Mouse (Mus musculus) kidney, postnatal 14 days (tissue): ENCODE measurements at regions not wholly inside any gene's neighbourhood (a gene's known extent, or its start where the extent isn't known, plus 50 kb on each side); places are given as distances from the start of the nearest gene placed in this dataset.

Experiments
- DNase-seq: peaks from one replicate; pipeline ENCODE4 v3.0.0; 2022; ENCODE audit warnings: mixed read lengths

DNA sequence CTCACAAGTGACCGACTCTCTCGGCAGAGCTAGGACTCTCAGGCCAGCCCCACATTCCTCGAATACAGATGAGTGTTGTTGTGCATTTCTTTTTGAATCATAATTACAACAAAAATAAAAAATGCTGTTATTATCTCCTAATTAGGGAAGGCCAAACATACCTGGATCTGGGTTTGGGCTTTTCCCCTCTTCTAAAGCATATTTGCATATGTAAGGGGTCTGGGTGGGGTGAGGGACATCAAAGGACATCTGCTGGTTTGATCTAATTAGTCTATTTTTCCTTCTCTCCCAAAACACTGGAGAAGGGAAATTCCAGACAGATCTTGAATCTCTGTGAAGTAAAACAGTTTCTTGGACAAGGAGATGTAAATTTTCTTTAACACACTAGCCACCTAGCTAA is 85.3 kb downstream of the Tfap2a start:
- no peak for DNase-seq

DNA sequence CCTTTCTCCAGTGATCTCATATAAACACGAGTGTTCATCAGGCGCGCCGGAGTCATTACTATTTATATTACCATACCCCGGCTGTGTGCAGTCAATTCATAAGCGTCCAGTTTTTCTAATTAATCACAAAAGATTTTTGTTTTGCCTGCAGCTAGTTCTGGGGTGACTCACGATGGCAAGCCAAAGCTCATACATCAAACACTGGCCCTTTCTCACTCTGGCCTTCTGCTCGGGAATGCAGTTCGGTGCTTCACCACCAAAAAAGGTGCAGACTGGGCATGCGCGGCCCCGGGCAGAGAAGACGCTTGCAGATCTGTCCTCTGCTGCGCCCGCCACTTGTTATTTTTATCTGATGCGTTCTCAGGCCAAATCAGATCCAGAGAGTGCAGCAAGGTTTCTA is 87.1 kb downstream of the Tfap2a start:
- peak; percentile 56 for DNase-seq

DNA sequence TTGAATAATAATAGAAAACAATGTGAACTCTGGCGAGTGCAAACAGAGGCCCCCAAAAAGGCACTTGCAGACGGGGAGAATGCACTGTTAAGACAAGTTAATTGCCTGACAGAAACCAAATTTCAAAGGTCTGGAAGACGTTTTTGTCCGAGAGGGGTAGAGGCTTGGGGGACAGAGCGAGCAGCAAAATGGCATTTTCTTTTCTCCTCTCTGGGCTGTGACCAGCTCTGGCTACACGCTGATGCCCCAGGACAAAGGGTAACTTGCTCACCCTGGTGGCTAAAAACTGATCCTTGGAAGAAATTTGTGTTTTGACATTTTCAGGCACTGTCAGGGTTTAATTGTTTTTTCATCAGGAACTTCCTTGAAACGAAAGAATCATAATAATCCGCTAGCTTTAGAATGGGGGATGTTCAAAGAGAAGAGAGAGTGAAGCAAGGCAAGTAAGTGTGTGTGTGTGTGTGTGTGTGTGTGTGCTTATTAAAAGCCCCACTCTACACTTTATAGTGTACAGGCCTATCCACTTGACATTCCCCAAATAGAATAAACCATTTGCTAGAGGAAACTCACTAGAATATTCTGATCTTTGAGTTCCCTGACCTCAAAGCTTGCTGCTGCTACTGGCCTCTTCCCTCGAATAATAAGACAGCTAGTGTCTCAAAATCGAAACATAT is 88.0 kb downstream of the Tfap2a start:
- DNase-seq = no peak

DNA sequence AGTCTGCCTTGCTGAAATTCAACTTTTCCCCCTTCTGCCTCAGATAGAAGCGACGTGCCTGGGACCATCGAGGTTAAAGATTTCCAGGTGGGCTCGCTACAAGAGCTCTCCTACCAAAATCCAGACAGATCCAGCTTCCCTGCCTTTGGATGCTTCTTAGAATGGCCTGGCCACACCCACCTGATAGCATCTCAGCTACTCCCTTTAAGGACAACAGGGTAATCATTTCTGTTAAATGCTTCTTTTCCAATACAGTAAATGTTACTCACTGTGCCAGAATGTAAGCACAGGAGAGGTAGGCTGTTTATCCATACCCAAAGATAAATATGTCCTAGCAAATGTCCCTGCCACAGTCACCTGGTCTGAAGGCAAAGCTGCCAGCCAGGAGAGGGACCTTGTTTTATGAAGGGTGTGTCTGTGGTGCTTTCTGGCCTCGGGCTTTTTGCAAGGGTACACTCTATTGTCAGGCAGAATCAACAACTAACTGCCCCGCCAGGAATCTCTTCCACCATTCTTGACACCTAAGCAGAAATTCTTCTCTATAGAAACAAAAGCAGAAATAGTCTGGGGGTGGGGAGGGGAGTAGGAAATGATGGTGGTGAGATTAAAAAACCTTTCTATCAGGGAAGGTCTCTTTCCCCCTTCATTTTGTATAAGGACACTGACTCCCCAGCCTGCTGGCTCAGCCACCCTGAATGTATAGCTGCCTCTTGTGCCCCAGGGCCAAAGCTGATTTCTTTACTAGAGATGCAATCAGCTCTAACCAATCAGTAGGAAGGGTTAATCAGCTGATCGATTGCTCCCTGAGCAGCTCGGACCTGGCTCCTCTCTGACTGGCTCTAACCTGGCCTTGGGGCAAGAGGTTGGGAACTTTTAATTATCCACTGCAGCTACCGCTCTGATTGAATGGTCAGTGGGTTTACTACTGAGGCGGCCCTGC is 88.8 kb downstream of the Tfap2a start:
- no peak for DNase-seq

DNA sequence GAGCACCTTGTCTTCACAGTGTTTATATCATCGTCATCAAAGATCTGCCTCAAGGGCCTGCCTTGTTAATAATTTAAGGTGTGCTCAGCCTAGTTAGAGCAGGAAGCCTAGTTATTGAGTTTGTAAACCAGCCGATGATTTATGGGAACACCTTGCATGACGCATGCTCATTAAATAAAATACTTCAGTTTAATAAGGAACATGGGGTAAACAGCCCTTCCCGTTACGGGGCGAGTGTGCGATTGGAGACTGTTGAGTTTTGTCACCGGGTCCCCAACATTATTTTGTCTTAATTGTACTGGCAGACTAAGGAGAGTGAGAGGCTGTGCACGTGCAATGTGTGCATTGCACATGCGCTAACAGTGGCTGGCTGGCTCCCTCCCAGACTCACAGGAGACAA is 92.0 kb downstream of the Tfap2a start:
- no peak for DNase-seq

DNA sequence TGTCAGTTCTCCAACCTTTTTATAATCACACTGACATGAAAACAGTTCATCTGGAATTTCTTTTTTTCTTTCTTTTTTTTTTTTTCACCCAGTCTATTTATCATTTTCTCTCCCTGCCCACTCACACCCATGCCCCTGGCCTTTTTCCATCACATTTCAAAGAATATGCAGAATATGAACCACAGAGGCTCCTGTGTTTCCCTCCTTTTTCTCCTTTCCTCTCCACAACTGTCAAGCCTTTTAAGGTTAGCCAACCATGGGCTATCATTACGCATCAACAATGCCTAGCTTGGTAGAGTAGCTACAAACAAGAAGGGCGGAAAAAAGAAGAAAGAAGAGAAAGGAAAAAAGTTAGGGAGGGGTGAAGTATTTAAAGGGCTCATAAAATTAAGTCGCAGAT is 92.5 kb downstream of the Tfap2a start:
- DNase-seq = no peak

DNA sequence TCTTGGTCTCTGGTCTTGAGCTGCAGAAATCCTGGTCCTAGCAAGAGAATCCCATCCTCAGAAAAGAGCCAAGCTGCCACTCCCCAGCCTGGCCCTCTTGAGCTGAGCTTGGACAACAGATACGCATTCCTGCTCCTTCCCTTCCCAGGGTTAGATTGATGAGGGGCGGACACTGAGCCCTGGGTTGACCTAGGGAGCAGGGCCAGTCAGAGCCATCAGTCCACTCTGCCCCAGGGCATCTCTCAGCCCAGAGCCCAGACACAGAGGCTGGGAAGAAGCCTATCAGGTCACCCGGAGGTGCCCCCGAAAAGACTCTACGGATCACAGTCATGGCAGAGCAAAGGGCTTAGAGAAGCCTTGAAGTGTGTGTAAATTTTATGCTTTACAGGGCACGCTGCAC is 95.2 kb downstream of the Tfap2a start:
- DNase-seq = no peak

DNA sequence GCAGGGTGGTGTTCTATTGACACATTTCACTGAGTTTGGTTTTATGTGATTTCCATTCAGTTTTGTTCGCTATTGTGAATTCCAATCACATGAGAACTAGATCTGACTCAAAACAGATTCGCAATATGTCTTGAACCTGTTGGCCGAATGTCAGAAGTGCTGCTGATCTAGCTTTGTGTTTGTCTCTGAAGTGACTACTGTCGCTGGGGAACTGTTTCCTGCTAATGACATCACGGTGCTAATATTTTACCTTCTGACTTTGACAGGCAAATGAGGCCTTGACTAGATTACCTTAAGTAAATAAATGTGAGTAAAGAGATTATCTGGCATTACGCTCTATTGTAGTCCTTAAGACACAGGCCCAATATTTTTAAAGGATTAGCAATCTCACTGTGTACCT is 100.9 kb downstream of the Tfap2a start:
- no peak for DNase-seq

DNA sequence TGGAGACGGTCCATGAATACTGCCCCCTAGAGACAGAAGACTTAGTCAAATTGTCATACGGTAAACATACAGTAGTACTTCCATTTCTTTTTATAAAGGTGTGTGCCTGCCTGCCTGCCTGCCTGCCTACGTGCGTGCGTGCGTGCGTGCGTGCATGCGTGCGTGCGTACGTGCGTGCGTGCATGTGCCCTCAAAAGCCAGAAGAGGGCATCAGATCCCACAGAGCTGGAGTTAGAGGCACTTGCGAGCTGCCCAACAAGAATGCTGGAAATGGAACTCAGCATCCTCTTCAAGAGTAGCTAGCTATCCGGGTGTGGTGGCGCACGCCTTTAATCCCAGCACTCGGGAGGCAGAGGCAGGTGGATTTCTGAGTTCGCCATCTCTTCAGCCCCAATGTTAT is 120.3 kb downstream of the Tfap2a start:
- no peak for DNase-seq

DNA sequence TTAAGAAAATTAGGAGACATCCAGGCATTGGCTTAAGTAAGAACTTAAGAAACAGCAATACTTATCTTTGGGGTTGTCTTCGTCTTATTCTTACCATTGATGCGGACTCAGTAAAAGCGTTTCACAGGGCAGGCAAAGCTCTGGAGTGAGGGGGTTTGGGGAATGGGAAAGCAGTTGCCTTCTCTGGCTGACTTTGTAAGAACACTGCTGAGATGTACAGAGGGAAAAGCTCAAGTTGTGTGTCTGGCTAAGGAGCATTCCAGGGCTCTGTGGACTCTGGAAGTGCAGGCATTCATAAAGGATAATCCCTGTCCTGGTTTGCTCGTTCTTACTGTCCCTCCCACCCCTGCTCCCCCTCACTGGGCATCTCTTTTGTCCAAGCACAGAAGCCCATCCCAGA is 129.7 kb downstream of the Tfap2a start:
- no peak for DNase-seq

DNA sequence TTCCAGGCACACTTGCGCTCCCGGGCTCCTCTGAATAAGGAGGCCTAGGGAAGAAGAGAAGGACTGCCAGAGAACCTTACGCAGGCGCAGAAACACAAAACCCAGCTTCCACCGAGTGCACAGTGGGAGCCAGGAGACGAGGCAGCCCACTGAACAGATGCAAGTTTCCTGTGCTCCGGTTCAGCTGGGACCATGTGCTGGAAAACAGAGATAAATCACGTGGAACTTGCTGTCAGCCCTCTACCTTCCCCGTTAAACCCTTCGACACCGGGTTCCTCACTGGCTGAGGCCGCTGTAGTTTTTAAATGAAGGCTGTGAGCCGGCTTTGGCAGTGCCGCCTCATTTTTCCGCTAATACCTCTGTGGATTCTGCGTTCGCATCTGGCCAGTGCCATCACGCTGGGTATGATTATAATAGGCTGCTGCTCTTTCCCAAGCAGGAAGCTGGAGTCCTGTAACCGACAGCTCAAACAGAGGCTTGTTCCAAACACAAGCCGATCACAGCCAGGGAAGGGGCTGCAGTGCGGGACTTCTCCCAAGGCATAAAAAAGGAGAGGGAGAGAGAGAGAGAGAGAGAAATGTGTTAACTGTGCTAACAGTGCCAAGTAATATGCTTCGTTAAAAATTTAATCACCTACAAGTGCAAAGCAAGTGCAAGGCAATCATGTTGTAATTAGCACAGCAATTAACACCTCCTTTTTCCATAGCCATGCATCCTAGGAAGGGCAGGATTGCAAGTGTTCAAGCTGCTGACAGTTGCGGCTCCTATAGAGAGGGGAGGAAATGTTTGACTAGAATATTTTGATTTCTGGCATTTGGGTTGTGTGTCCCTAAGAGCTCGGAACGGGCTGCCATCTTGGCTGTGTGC is 131.5 kb downstream of the Tfap2a start:
- peak; percentile 32 for DNase-seq

DNA sequence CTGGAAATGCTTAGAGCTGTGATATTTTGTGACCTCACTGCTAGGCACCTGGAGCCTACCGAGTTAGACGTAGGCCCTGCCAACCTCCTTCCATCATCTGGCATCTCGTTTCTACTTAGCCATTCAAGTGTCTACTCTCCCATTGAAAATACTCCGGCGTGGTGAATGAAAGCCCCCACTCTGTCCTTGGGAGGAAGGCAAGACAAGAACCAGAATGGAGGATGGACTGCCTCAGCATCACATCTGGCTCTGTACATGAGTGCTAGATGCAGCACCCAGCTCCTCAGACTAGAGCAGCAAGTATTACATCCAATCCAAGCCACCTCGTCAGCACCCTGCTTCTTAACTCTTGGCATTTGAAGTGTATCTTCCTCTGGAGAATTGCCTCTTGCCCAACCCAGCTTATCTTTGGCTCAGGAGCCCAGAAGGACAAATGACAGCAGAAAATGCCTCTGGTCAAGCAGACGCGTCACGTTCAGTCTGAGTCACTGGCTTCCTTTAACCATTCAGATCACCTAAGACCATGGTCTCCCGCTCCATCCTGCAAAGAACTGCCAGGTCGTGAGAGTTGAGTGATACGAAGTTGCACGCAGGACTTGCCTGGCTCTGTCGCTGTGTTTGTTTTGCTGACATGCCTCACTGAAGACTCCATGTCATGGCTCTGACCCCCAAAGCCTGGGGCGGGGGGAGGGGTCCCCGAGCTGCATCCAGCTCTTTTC is 132.3 kb downstream of the Tfap2a start:
- no peak for DNase-seq

DNA sequence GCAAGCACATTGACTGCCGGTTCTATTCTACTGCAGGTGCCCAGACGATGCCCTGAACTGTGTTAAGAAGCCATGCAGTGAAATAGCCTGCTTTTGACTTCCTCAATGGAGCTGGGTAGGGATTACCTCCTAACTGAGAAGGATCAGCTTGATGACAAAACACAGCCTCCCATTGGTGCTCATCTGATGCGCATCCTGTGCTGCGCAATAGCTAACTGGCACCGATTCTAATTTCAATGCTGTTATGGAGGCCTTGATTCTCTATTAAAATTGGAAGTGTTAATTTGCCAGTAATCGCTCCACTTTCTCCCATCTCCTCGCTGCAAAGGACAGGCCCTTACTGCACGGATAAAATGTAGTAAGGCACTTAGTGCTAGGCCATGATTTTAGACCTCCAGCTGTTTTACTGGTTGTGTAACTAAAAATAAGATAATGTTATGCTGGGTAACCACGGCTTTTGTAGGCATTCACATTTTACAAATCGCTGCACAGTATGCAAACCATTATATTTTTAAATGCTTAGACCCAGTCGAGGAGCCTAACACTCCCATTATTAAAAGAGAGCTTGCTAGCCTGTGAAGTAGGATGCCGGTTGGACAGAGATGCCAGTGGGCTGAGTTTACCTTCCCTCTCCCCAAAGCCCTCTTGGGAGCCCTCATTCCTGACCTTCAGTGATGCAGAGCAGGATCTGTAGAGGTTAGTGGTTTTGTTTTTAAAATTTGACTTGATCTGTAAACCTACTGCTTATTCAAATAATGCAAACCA is 163.0 kb downstream of the Tfap2a start:
- no peak for DNase-seq

DNA sequence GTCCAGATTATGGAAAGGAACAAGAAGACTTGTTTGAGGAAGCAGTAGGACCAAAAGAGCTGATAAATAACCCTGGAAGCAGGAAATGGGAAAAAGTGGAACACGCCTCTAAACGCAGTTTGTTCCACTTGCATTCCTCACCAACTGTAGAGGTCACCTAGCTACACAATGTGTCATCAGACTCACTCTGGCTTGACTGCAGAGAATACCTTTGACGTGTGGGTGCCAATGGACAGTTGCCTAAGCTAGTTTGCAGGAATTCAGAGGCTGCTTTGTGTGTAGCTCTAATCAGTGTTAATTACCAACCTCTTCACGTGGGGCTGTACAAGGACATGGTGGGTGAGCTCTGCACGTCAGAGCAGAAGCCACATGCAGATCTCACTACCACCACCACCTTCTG is 168.7 kb downstream of the Tfap2a start:
- no peak for DNase-seq

DNA sequence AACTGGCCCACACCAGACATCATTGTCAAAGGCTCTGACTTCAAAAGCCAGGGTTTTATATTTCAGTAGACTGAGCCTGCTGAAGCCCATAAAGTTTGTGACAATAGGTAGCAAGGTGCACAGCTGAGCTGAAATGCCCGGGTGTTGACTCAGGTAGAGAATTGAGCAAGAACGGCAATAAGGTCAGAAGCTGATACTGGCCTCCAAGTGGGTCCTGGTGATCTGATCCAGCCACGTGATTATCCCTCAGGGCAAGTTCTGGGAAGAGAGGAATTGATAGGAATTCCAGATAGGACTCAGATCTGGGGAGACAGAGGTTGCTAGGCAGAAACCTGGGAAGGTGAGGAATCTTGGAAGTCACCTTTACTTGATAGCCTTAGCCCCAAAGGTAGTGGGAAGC is 170.4 kb downstream of the Tfap2a start:
- no peak for DNase-seq

DNA sequence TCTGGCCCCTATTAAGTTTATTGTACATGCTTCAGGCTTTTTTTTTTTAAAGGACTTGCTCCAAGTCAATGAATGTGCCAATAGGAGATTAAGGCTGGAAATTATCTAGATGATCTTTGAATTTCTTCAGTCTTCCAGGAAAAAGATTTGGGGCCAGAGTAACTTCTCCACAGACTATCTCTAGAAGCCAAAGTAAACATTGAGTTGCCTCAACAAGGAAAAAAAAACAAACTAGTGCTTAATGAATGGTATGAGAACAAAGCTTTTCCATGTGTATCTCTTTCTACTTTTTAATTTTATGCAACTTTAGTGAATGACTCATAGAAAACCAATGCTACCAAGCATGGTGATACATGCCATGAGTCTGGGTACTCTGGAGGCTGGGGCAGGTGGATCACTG is 173.8 kb downstream of the Tfap2a start:
- DNase-seq = no peak

DNA sequence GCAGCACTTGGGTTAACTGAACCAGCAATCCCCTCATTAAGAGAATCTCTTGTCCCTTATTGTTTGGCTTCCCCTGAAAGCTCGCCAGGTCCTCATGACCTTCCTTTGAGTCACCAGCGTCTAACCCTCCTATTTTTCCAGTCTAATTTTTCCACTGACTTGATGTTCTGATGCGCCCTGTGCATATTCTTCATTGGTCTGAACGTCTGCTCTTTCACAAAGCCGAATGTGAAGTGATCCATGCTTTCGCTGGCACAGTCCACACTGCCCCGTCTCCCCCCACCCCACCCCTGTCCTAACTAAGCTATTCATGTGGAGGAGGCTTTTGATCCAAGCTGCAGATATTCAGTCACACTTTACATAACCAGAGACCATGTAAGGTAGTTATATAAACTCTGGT is 183.8 kb downstream of the Tfap2a start:
- no peak for DNase-seq

DNA sequence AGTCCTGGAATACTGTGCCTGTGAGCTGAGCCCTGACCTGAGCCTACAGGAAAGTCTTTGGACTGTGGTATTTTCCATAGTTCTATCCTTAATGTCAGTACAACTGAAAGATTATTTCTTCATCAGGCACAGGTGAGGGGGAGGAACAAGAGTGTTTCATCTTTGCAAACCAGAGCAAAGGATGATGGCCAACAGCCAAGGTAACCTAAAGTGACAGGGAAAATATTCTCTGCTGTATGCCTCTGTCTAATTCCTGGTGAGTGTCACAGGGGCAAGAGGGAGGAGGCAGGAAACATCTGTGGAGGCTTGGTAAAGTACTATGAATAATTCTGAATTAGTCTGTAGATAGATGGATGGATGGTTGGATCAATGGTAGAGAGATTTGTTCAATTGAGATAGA is 164.3 kb upstream of the Ofcc1 start:
- DNase-seq = no peak

DNA sequence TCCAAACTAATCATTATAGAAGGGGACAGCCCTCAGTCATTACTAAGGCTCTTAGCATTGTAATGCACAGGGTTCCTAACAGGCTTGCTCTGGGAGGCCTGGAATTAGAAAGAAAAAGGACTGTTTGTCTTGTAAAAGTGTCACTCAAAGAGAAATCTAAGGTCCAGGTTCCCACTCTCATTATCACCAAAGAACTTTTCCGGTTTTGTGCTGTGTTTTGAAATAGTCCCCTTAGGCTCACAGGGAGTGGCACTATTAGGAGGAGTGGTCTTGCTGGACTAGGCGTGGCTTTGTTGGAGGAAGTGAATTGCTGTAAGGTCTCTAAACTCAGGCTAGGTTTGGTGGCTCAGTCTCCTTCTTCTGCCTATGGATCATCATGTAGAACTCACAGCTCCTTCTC is 161.9 kb upstream of the Ofcc1 start:
- no peak for DNase-seq

DNA sequence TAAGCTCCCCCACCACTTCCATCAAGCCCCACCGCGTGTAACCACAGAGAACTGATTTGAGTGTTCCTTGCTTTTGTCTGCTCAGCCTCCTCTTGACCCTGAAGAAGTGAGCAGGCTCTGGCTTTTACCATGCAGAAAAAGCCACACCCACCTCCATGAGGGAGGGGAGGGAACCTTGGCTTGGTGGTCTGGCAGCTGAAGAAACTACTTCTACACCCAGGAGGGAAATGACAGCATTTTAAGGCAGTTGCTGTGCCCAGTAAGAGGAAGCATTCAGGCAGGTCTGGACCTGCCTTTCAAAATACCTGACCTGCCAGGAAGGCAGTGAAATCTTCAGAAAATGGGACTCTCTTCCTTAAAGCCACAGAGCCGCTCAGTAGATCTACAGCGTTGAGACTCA is 156.9 kb upstream of the Ofcc1 start:
- no peak for DNase-seq

DNA sequence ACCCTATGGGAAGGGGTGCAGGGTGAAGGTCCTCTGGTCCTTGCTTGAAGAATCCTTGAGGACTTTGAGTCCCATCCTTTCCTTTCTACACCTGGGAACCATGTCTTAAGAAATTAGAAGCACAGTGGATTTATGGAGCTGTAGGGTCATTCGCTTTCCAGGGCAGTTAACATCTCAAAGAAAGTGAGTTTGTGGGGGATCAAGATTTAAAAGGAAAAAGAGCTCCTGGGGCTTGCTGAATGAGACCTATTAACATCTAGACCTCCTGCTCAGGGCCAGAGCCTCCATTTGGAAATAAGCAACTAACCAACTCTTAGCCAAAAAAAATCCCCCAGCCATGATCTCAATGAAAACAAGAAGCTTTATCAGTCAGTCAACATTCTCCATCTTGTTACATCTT is 148.0 kb upstream of the Ofcc1 start:
- DNase-seq = no peak

DNA sequence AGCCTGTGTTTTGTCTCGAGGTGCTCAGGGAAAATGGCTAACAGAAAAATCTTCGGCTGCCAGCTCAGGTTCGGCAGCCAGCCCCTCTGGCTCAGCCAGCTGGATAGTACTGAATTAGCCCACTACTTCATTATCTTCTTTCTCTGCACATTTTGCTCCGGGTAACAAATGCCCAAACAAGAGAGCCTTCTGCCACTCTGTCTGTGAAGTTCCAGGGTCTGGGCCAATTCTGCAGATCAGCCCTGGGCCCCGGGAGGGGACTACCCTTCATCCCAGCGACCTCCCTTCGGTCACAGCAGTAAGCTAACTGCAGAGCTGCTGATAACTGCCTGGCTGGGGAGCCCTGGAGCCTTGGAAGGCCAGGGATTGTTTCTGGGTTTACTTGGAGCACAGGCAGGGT is 119.6 kb upstream of the Ofcc1 start:
- no peak for DNase-seq
